Comparison of ENCODE assay signal across 9 mouse cellular contexts in genomic region chr17:30681604-30682003, GRCm38 (mm10). TPM values are rescaled to one million over a fixed set of nuclear protein-coding genes. Genes with fewer than 3 reads are reported as not detected.
A peak's percentile ranks its signal among the peaks of the same experiment; 100 is the strongest.
DNase-seq lines count a peak whose midpoint lies in the region; ATAC-seq and TF ChIP-seq lines count a peak whose summit lies in the region.
"Had no signal": no experiment of that assay in that cellular context is flagged by ENCODE, and none has a peak within 500 bp of the region (broad histone marks: within the 10 kb centered on the region; RNA-seq: fewer than 3 reads in every experiment).

No protein-coding gene starts in this region.

- TF ChIP-seq CTCF in olfactory bulb, adult 2 months (IDR thresholded peaks at IDR 0.05; ENCODE audit: insufficient read depth, low read depth, low read length): 0 out of 2 replicates have a peak, but pooled peaks have one; percentile 23

- intact Hi-C loops in left cerebral cortex, postnatal 14 days (cut with DNase I): no loop called here

- WGBS in hindbrain, embryonic 11.5 days: 28% methylated on average over 5 of the region's 5 CpGs
- 25% methylated on average over 5 of the region's 5 CpGs for WGBS in hindbrain, embryonic 13.5 days
- 28% methylated on average over 5 of the region's 5 CpGs for WGBS in olfactory bulb, adult 2 months

- no peaks in the 10 kb centered on the region for H3K9me3 ChIP-seq in hindbrain, embryonic 11.5 days (ENCODE audit: control insufficient read depth, low read length)
- H3K9me3 ChIP-seq in hindbrain, embryonic 13.5 days: no peaks in the 10 kb centered on the region

- H3K36me3 ChIP-seq in hindbrain, embryonic 11.5 days (ENCODE audit: control insufficient read depth, insufficient read depth, low read length): no peaks in the 10 kb centered on the region
- no peaks in the 10 kb centered on the region for H3K36me3 ChIP-seq in hindbrain, embryonic 13.5 days

- H3K9ac ChIP-seq in hindbrain, embryonic 11.5 days (ENCODE audit: low read depth, low read length): no peak overlapping the region
- H3K9ac ChIP-seq in hindbrain, embryonic 13.5 days: no peak overlapping the region

- no peak overlapping the region for H3K27ac ChIP-seq in hindbrain, embryonic 11.5 days (ENCODE audit: low read depth, low read length)
- H3K27ac ChIP-seq in hindbrain, embryonic 13.5 days: no peak overlapping the region
- no peak overlapping the region for H3K27ac ChIP-seq in olfactory bulb, adult 2 months (ENCODE audit: insufficient read depth, low read depth, low read length)

- H3K27me3 ChIP-seq in hindbrain, embryonic 11.5 days (ENCODE audit: control insufficient read depth, insufficient read depth, low read length): no peaks in the 10 kb centered on the region
- H3K27me3 ChIP-seq in hindbrain, embryonic 13.5 days: no peaks in the 10 kb centered on the region
- H3K27me3 ChIP-seq: megakaryocyte, embryonic 14.5 days had no signal

- ATAC-seq in hindbrain, embryonic 11.5 days (ENCODE audit: low FRiP score): no peak
- ATAC-seq in hindbrain, embryonic 13.5 days (ENCODE audit: low FRiP score): no peak
- ATAC-seq in activated CD4-positive, CD25-positive, alpha-beta regulatory T cell, adult 4 months: peak; percentile 46

- no peak overlapping the region for H3K4me3 ChIP-seq in hindbrain, embryonic 11.5 days (ENCODE audit: low read depth, low read length)
- H3K4me3 ChIP-seq in hindbrain, embryonic 13.5 days: no peak overlapping the region
- no peak overlapping the region for H3K4me3 ChIP-seq in olfactory bulb, adult 2 months (ENCODE audit: insufficient read depth, low read depth, low read length)
- H3K4me3 ChIP-seq: megakaryocyte, embryonic 14.5 days had no signal

- no peak overlapping the region for H3K4me2 ChIP-seq in hindbrain, embryonic 11.5 days (replicated peaks; ENCODE audit: low read depth, low read length)
- H3K4me2 ChIP-seq in hindbrain, embryonic 13.5 days: no peak overlapping the region

- no peaks in the 10 kb centered on the region for H3K4me1 ChIP-seq in hindbrain, embryonic 11.5 days (replicated peaks; ENCODE audit: control insufficient read depth, insufficient read depth, low read length)
- H3K4me1 ChIP-seq in hindbrain, embryonic 13.5 days (replicated peaks): no peaks in the 10 kb centered on the region
- no peaks in the 10 kb centered on the region for H3K4me1 ChIP-seq in olfactory bulb, adult 2 months (ENCODE audit: control insufficient read depth, insufficient read depth, low read length)
- H3K4me1 ChIP-seq: megakaryocyte, embryonic 14.5 days had no signal

- peak; percentile 81 for DNase-seq in hindbrain, embryonic 11.5 days (ENCODE audit: low spot score)
- peak; percentile 64 to 71 for DNase-seq in CD8-positive naive resting alpha-beta T cell, adult 2 months (ENCODE audit: low read depth in 2 of 2, low spot score in 2 of 2)
- DNase-seq in embryo, embryonic 11.5 days (ENCODE audit: low read depth, low spot score): peak; percentile 65
- DNase-seq in left cerebral cortex, postnatal 14 days (ENCODE audit: low spot score in 2 of 2): peak; percentile 42 to 51
- DNase-seq in urinary bladder, postnatal 14 days (ENCODE audit: low spot score): peak; percentile 48

- no peak for TF ChIP-seq POLR2A in olfactory bulb, adult 2 months (IDR thresholded peaks at IDR 0.05; ENCODE audit: insufficient read depth, low read depth, low read length)

RNA-seq across cellular contexts. Expression of gene Glo1, which starts 54.9 kb away (rescaled TPM):
- polyA plus RNA-seq in hindbrain, embryonic 11.5 days (2014; fragmentation: Nextera tagmentation; extraction: Ambion mirVana): 250 TPM in 2 replicates
- polyA plus RNA-seq in hindbrain, embryonic 13.5 days (2015; fragmentation: Nextera tagmentation; extraction: Ambion mirVana): 153 and 172 TPM in 2 replicates
- polyA plus RNA-seq in activated CD4-positive, CD25-positive, alpha-beta regulatory T cell, adult 4 months (2017; shearing (Covaris generic)): 100 to 1,000 TPM; 117 to 142 TPM
- total RNA-seq in left cerebral cortex, postnatal 14 days (2021): 100 to 1,000 TPM; 131 to 136 TPM
- not detected in 2 replicates for polyA plus RNA-seq in olfactory bulb, adult 2 months (2012; ENCODE audit: insufficient read depth, insufficient read length, low replicate concordance, missing spikeins)

RNA-seq across cellular contexts. Expression of gene Dnah8, which starts 57.5 kb away (rescaled TPM):
- polyA plus RNA-seq in hindbrain, embryonic 11.5 days (2014; fragmentation: Nextera tagmentation; extraction: Ambion mirVana): 0.92 and 2.4 TPM in 2 replicates
- polyA plus RNA-seq in hindbrain, embryonic 13.5 days (2015; fragmentation: Nextera tagmentation; extraction: Ambion mirVana): 1.3 and 1.9 TPM in 2 replicates
- polyA plus RNA-seq in activated CD4-positive, CD25-positive, alpha-beta regulatory T cell, adult 4 months (2017; shearing (Covaris generic)): 10 to 100 TPM; 15.6 to 23.1 TPM
- 1 to 10 TPM; 1.7 to 1.9 TPM for total RNA-seq in left cerebral cortex, postnatal 14 days (2021)
- polyA plus RNA-seq in olfactory bulb, adult 2 months (2012; ENCODE audit: insufficient read depth, insufficient read length, low replicate concordance, missing spikeins): not detected in 2 replicates

Comparison
In these comparisons a context has a peak if more than half of its experiments do, and no peak if none do; other contexts are left out.
1. RNA of gene Glo1, which starts 54.9 kb away (polyA plus RNA-seq): 250 TPM in hindbrain, embryonic 11.5 days, 153 to 172 TPM in hindbrain, embryonic 13.5 days and 117 to 142 TPM in activated CD4-positive, CD25-positive, alpha-beta regulatory T cell, adult 4 months; not detected in olfactory bulb, adult 2 months; every median in the first group is over 100 times any median in the second.
2. Peak in every context shown above with its lines, with median percentiles within 50 percentile points of each other: DNase-seq.